Mouse (Mus musculus) layer of hippocampus, adult 11-12 months (tissue): ENCODE results near the gene Hspb8.
"Not testable (repeated sequence)": the region's sequence is repeated elsewhere in the genome, so short reads cannot be mapped to it uniquely, and the experiment has no call there.

Experiments used
- DNase-seq: peaks from one replicate; pipeline ENCODE4 v3.0.0; 2022; ENCODE audit warnings: low spot score

Gene Hspb8

GRCm38 (mm10) chr5:116432871-116433270 lies 10.2 kb upstream of the Hspb8 start:
- DNase-seq = no peak

- no peak for DNase-seq
Measured at GRCm38 (mm10) chr5:116426701-116427100, 4.0 kb upstream of the Hspb8 start.

GRCm38 (mm10) chr5:116425709-116426108 lies 3.0 kb upstream of the Hspb8 start:
- not testable (repeated sequence) for DNase-seq

GRCm38 (mm10) chr5:116425273-116425672 lies 2.6 kb upstream of the Hspb8 start:
- no peak for DNase-seq

- DNase-seq = no peak
Measured at GRCm38 (mm10) chr5:116423746-116424145, 1.1 kb upstream of the Hspb8 start.

GRCm38 (mm10) chr5:116421791-116422481 lies 728 bp downstream of the Hspb8 start:
- no peak for DNase-seq

- DNase-seq = peak; percentile 24
Measured at GRCm38 (mm10) chr5:116420759-116421225, 1.9 kb downstream of the Hspb8 start.

- DNase-seq = no peak
Measured at GRCm38 (mm10) chr5:116420213-116420612, 2.5 kb downstream of the Hspb8 start.

GRCm38 (mm10) chr5:116419322-116420045 lies 3.2 kb downstream of the Hspb8 start:
- no peak for DNase-seq

- no peak for DNase-seq
Measured at GRCm38 (mm10) chr5:116416208-116416607, 6.5 kb downstream of the Hspb8 start.

- no peak for DNase-seq
Measured at GRCm38 (mm10) chr5:116409689-116410590, 12.7 kb downstream of the Hspb8 start.

- DNase-seq = no peak
Measured at GRCm38 (mm10) chr5:116408965-116409364, 13.7 kb downstream of the Hspb8 start.

GRCm38 (mm10) chr5:116407936-116408335 lies 14.7 kb downstream of the Hspb8 start:
- DNase-seq = no peak

- DNase-seq = no peak
Measured at GRCm38 (mm10) chr5:116407321-116407720, 15.3 kb downstream of the Hspb8 start.

GRCm38 (mm10) chr5:116406507-116406906 lies 16.2 kb downstream of the Hspb8 start:
- no peak for DNase-seq

- DNase-seq = no peak
Measured at GRCm38 (mm10) chr5:116405934-116406333, 16.7 kb downstream of the Hspb8 start.

- no peak for DNase-seq
Measured at GRCm38 (mm10) chr5:116404063-116404462, 18.6 kb downstream of the Hspb8 start.

- no peak for DNase-seq
Measured at GRCm38 (mm10) chr5:116400801-116401200, 21.9 kb downstream of the Hspb8 start.

GRCm38 (mm10) chr5:116400042-116400730 lies 22.5 kb downstream of the Hspb8 start:
- DNase-seq = no peak

- no peak for DNase-seq
Measured at GRCm38 (mm10) chr5:116396104-116396503, 26.6 kb downstream of the Hspb8 start.

- no peak for DNase-seq
Measured at GRCm38 (mm10) chr5:116392603-116393002, 30.1 kb downstream of the Hspb8 start.
